Mouse (Mus musculus): ENCODE measurements around the gene Sc5d. TPM values are rescaled to one million over a fixed set of nuclear protein-coding genes. Genes with fewer than 3 reads are reported as not detected.

The Sc5d gene
- polyA plus RNA-seq, 1 experiment from 2014 or later: 103 TPM

DNA sequence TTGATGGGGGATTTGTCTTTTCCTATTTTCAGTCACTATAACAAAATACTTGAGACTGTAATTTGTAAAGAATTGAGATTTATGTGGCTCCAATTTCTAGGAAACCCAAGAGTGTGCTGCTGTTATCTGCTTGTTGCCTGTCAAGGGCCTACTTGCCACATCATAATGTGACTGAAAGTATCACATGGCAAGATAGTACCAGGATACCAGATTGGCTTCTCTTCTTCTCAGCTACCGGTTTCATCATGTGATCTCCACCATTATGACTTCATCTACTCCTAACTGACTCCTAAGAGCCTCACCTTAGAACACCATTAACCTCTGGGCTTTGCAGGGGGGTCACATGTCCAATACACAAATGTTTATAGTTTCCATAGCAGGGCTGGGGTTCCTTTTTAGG lies 49.9 kb downstream of the Sc5d start:
- Histone ChIP-seq H3K4me1 (ENCODE audit: control insufficient read depth, low read depth, low read length) (no peaks in the 10 kb centered on the region), H3K27ac (ENCODE audit: low read length) (no peak overlapping the region), H3K27me3 (ENCODE audit: control insufficient read depth, insufficient read depth, low read depth, low read length) (no peaks in the 10 kb centered on the region), H3K4me2 (ENCODE audit: low read depth, low read length) (no peak overlapping the region), H3K9ac (ENCODE audit: low read depth, low read length) (no peak overlapping the region), H3K4me3 (ENCODE audit: low read depth, low read length) (no peak overlapping the region), H3K9me3 (replicated peaks; ENCODE audit: control insufficient read depth, low read length) (no peaks in the 10 kb centered on the region), H3K36me3 (ENCODE audit: control insufficient read depth, insufficient read depth) (no peaks in the 10 kb centered on the region)
- whole genome bisulfite sequencing (ENCODE audit: insufficient replicate concordance): 40% methylated on average over 1 of the region's 1 CpGs
- no peak for ATAC-seq (ENCODE audit: low read depth)

DNA sequence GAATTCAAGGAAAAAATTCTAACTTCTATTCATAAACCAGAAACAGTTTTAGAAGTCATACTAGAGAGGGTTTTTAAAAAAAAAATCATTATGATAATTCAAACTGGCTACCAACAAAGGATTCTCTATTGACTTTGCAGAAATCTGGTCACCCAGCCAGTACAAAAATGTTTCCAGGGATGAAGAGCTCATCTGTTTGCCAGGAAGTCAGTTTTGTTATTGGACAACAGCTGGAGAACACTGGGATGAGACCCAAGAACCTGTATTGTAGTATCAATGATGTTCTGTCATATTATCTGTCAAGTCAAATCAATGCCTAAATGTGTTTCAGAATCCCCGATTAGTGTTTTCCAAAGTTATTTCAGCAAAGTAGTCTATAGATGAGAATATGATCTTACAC lies 50.9 kb downstream of the Sc5d start:
- no peaks in the 10 kb centered on the region for H3K4me1 ChIP-seq (ENCODE audit: control insufficient read depth, low read depth, low read length)
- no peak for ATAC-seq (ENCODE audit: low read depth)
- H3K4me3 ChIP-seq (ENCODE audit: low read depth, low read length): no peak overlapping the region
- H3K36me3 ChIP-seq (ENCODE audit: control insufficient read depth, insufficient read depth): no peaks in the 10 kb centered on the region
- no peaks in the 10 kb centered on the region for H3K27me3 ChIP-seq (ENCODE audit: control insufficient read depth, insufficient read depth, low read depth, low read length)
- H3K9me3 ChIP-seq (replicated peaks; ENCODE audit: control insufficient read depth, low read length): no peaks in the 10 kb centered on the region
- WGBS (ENCODE audit: insufficient replicate concordance): 62% methylated on average over 1 of the region's 1 CpGs
- H3K27ac ChIP-seq (ENCODE audit: low read length): no peak overlapping the region
- H3K9ac ChIP-seq (ENCODE audit: low read depth, low read length): no peak overlapping the region
- no peak overlapping the region for H3K4me2 ChIP-seq (ENCODE audit: low read depth, low read length)

DNA sequence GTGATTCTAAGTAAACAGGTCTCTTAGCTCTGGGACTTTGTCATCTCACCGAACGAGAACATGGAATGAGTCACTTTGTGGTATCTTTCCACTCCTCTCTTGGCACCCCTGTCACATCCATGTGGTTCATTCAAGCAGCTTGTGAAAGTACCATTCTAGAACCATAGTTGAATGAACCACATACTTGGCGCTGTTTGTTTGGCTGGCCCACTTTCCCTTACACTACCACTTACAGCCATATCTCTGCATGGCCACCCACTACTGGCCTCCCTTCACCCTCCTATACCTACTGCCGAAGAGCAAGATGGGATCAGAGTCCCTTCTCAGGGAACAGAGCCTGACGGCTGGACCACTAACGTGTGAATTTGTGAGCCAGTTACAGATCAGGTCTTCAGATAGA lies 54.4 kb downstream of the Sc5d start:
- ATAC-seq (ENCODE audit: low read depth): no peak
- H3K27me3 ChIP-seq (ENCODE audit: control insufficient read depth, insufficient read depth, low read depth, low read length): no peaks in the 10 kb centered on the region
- WGBS (ENCODE audit: insufficient replicate concordance): 73% methylated on average over 6 of the region's 6 CpGs

DNA sequence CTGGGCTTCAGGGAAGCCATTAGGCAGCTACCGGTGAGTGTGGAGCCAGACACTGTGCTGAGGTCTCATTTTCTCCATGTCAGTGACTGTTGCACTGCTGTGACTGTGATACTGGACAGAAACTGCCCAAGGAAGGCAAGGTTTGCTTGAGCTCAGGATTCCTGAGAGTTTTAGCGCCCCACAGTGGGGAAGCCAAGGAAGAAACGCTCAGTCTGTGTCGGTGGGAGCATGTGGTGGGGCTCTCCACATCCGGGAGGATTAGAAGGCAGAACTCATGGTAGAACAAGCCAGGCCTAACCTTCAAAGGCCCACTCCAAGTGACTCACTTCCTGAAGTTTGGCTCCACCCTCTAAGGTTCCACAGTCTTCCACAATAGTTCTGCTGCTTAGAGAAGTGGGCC lies 55.6 kb downstream of the Sc5d start:
- Histone ChIP-seq H3K9ac (ENCODE audit: low read depth, low read length) (no peak overlapping the region), H3K27me3 (ENCODE audit: control insufficient read depth, insufficient read depth, low read depth, low read length) (no peaks in the 10 kb centered on the region), H3K9me3 (replicated peaks; ENCODE audit: control insufficient read depth, low read length) (no peaks in the 10 kb centered on the region), H3K4me1 (ENCODE audit: control insufficient read depth, low read depth, low read length) (no peaks in the 10 kb centered on the region), H3K36me3 (ENCODE audit: control insufficient read depth, insufficient read depth) (no peaks in the 10 kb centered on the region), H3K27ac (ENCODE audit: low read length) (no peak overlapping the region), H3K4me2 (ENCODE audit: low read depth, low read length) (no peak overlapping the region), H3K4me3 (ENCODE audit: low read depth, low read length) (no peak overlapping the region)
- no peak for ATAC-seq (ENCODE audit: low read depth)
- WGBS (ENCODE audit: insufficient replicate concordance): 32% methylated on average over 5 of the region's 5 CpGs

More for the DNA sequence above, 54.4 kb downstream of the Sc5d start:
- Histone ChIP-seq H3K36me3 (ENCODE audit: control insufficient read depth, insufficient read depth) (no peaks in the 10 kb centered on the region), H3K4me3 (ENCODE audit: low read depth, low read length) (no peak overlapping the region), H3K4me2 (ENCODE audit: low read depth, low read length) (no peak overlapping the region), H3K9ac (ENCODE audit: low read depth, low read length) (no peak overlapping the region), H3K9me3 (replicated peaks; ENCODE audit: control insufficient read depth, low read length) (no peaks in the 10 kb centered on the region), H3K27ac (ENCODE audit: low read length) (no peak overlapping the region), H3K4me1 (ENCODE audit: control insufficient read depth, low read depth, low read length) (no peaks in the 10 kb centered on the region)

- Histone ChIP-seq H3K4me2 (ENCODE audit: low read depth, low read length) (no peak overlapping the region), H3K9me3 (replicated peaks; ENCODE audit: control insufficient read depth, low read length) (no peaks in the 10 kb centered on the region), H3K27me3 (ENCODE audit: control insufficient read depth, insufficient read depth, low read depth, low read length) (no peaks in the 10 kb centered on the region), H3K27ac (ENCODE audit: low read length) (no peak overlapping the region), H3K36me3 (ENCODE audit: control insufficient read depth, insufficient read depth) (no peaks in the 10 kb centered on the region), H3K4me1 (ENCODE audit: control insufficient read depth, low read depth, low read length) (no peaks in the 10 kb centered on the region), H3K9ac (ENCODE audit: low read depth, low read length) (no peak overlapping the region), H3K4me3 (ENCODE audit: low read depth, low read length) (no peak overlapping the region)
- 79% methylated on average over 1 of the region's 1 CpGs for WGBS (ENCODE audit: insufficient replicate concordance)
- ATAC-seq (ENCODE audit: low read depth): no peak
Observed at GRCm38 (mm10) chr9:42206750-42207149, 57.3 kb downstream of the Sc5d start.

DNA sequence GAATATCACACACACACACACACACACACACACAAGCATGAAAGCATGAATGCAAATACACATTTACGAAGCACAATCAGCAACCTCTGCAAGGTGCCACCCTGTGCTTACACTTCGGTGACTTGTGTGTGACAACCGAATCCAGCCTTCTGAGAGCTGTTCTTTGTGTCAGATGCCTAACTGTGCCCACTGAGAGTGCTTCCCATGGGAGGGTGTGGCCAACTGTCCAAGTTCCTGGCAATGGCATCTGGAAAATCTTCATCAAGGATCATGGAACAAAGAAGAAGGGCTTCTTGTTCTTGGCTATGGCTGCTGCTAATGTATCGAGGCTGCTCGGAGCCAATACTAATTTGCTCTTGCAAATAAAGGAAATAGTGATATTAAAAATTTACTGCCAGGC lies 61.8 kb downstream of the Sc5d start:
- H3K4me2 ChIP-seq (ENCODE audit: low read depth, low read length): no peak overlapping the region
- no peaks in the 10 kb centered on the region for H3K9me3 ChIP-seq (replicated peaks; ENCODE audit: control insufficient read depth, low read length)
- no peaks in the 10 kb centered on the region for H3K36me3 ChIP-seq (ENCODE audit: control insufficient read depth, insufficient read depth)
- H3K27me3 ChIP-seq (ENCODE audit: control insufficient read depth, insufficient read depth, low read depth, low read length): no peaks in the 10 kb centered on the region
- H3K4me1 ChIP-seq (ENCODE audit: control insufficient read depth, low read depth, low read length): no peaks in the 10 kb centered on the region
- H3K9ac ChIP-seq (ENCODE audit: low read depth, low read length): no peak overlapping the region
- ATAC-seq (ENCODE audit: low read depth): no peak
- H3K4me3 ChIP-seq (ENCODE audit: low read depth, low read length): no peak overlapping the region
- no peak overlapping the region for H3K27ac ChIP-seq (ENCODE audit: low read length)
- 70% methylated on average over 5 of the region's 5 CpGs for WGBS (ENCODE audit: insufficient replicate concordance)

Other genes starting within 250 kb of the Sc5d start
- gene Sorl1, start 140.0 kb downstream of the Sc5d start, polyA plus RNA-seq (2015; fragmentation: Nextera tagmentation; extraction: Ambion mirVana): 1.0 and 1.3 TPM in 2 replicates
- 0.02 and 0.14 TPM in 2 replicates for gene Tecta, start 135.7 kb upstream of the Sc5d start, polyA plus RNA-seq (2015; fragmentation: Nextera tagmentation; extraction: Ambion mirVana)
- gene Tbcel, start 243.6 kb upstream of the Sc5d start, polyA plus RNA-seq (2015; fragmentation: Nextera tagmentation; extraction: Ambion mirVana): 11.6 and 13.0 TPM in 2 replicates